Mouse (Mus musculus): ENCODE data around the gene Tnfrsf1a.

- TF ChIP-seq CTCF (IDR thresholded peaks at IDR 0.05; ENCODE audit: borderline replicate concordance, control insufficient read depth, extremely low read depth, insufficient read depth, low read length, poor library complexity) (no peak), POLR2A (IDR thresholded peaks at IDR 0.05; ENCODE audit: control insufficient read depth, extremely low read depth, insufficient read depth, low read length, poor library complexity) (no peak)
These were observed 29.9 kb upstream of the Tnfrsf1a start for GRCm38 (mm10) chr6:125318981-125319918.

All from thymus, adult 2 months (tissue).